Mouse (Mus musculus) G1E (cell line): ENCODE measurements around the gene Chchd5.

ENCODE experiments used
- CTCF ChIP-seq: IDR thresholded peaks from 2 replicates; pipeline ENCODE4 v1.5.1; 2012; ENCODE audit warnings: low read depth, low read length, inconsistent platforms, mixed read lengths
- GATA1 ChIP-seq: IDR thresholded peaks from 2 replicates; pipeline ENCODE4 v1.6.1; 2012; ENCODE audit warnings: borderline replicate concordance, low read length, inconsistent platforms, mixed read lengths
- POLR2AphosphoS5 ChIP-seq: IDR thresholded peaks from 2 replicates; pipeline ENCODE4 v1.6.1; 2012; ENCODE audit warnings: low read depth, low read length, inconsistent platforms; ENCODE audit not compliant: insufficient replicate concordance
- TAL1 ChIP-seq: conservative IDR thresholded peaks from 2 replicates; pipeline ENCODE4 v1.6.1; 2012; ENCODE audit warnings: low read depth, low read length, inconsistent platforms, mixed read lengths

DNA sequence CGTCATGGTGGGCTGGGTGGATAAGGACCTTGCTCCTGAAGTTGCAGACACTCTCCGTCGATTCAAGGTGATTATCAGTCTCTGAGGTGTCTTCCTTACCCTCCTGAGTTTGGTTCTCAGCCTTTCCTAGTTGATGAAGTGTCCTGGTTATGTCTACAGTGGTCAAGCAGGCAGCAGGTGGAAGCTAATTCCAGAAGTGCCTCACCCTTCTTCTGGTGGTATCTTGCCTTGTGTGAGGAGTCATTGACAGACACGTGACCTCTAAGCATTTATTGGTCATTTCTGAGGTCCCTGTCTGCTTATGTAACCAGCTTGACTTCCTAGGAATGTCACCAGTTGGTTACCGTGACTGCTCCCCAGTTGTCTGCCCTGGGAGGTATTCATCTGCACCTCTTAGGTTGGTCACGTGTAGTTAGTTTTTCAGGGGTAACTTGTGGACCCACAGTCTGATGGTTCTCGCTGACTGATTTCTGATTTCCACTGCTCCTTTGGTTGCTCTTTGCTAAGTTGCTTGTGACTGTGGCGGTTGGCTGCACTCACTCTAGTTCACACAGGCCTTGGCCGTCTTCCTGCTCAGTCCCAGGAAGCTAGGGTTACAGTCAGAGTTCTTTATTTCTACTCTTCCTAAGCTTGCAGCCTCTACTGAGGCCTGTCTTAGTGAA is 13.7 kb upstream of the Chchd5 start:
- TF ChIP-seq GATA1 (no peak), CTCF (no peak), TAL1 (no peak), POLR2AphosphoS5 (no peak)
